Mouse (Mus musculus): ENCODE data around the gene Psmd14.

Gene Psmd14

GRCm38 (mm10) chr2:61811507-61812421 is 100.3 kb downstream of the Psmd14 start:
- peak in 1 of 2 experiments; percentile 52 for DNase-seq (ENCODE audit: low spot score in 2 of 2)

DNA sequence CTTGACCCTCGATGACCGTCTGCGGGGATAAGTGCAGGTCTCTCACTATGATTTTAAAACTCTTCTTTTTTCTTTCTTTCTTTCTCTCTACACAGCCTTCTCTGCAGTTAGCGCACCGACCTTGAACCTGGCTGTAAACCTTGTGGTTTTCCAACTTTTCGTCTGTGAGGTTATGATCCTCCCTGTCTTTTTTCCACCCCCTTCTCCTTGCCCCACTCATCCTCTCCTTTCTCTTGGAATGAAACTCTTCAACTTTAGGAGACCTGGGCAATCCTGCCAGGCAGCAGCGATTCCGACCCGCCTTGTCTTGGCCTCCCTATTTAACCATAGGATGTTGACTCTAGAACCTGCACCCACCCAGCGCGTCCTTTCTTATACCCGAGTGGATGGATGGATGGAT is 101.0 kb downstream of the Psmd14 start:
- DNase-seq (ENCODE audit: low spot score in 2 of 2) = no peak

DNA sequence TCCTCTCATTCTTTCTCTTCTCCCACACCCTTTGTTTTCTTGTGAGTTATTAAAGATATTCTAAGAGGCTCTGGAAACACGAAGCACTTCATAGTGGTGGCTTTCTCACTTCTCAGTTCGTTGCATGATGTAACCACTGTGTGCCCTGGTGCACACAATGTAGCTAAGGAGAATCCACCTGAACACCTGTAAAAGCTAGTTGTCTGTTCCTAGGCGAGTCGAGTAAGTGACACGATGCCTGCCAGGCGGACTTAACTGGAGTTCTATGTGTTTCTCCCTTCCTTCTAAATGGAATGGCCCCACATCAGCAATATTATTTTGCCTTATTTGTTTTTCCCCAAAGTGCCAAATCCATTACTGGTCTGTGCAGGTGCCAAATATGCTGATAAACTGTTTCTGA is 101.6 kb downstream of the Psmd14 start:
- DNase-seq (ENCODE audit: low spot score in 2 of 2) = no peak

GRCm38 (mm10) chr2:61813521-61813920 is 102.0 kb downstream of the Psmd14 start:
- no peak for DNase-seq (ENCODE audit: low spot score in 2 of 2)

GRCm38 (mm10) chr2:61814548-61815473 is 103.3 kb downstream of the Psmd14 start:
- peak in 1 of 2 experiments; percentile 41 for DNase-seq (ENCODE audit: low spot score in 2 of 2)

GRCm38 (mm10) chr2:61815583-61816313 is 104.3 kb downstream of the Psmd14 start:
- DNase-seq (ENCODE audit: low spot score in 2 of 2) = peak in 1 of 2 experiments; percentile 51

DNA sequence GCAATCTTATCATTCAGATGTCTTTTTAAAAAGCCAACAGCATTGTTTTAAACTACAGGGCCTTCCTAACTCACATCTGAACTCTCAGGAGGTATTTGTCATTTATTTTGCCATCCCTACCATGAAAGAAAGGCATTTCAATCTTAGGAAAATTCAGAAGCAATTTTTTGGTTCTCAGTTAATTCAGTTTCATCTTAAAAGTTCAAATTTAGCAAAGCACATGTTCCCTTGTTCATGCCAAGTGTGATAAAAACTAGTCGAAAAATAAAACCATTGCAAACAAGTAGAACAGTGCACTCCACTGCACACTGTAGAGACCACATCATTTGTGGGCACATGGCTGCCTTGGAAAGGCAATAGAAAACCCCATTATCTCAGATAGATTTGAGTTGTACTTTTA is 106.7 kb downstream of the Psmd14 start:
- DNase-seq (ENCODE audit: low spot score in 2 of 2) = no peak

DNA sequence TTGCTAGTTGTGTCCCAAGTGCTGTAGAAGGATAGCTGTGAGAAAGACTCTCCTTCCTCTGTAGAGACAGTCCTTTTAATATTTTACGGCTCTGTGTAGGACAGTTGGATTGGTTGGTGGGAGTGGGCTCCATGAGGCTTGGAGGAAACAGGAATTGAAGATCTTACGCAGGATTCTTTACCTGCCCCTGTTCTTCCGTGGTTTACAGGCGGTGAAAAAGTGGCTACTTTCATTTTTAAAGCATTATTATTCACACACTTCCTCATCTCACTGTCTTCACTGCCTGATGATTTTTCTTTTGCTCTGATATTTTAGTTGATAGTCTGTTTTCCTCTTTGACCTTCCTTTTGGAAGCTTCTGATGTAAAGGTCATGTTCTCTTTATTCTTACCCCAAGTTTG is 108.7 kb downstream of the Psmd14 start:
- DNase-seq (ENCODE audit: low spot score in 2 of 2) = no peak

DNA sequence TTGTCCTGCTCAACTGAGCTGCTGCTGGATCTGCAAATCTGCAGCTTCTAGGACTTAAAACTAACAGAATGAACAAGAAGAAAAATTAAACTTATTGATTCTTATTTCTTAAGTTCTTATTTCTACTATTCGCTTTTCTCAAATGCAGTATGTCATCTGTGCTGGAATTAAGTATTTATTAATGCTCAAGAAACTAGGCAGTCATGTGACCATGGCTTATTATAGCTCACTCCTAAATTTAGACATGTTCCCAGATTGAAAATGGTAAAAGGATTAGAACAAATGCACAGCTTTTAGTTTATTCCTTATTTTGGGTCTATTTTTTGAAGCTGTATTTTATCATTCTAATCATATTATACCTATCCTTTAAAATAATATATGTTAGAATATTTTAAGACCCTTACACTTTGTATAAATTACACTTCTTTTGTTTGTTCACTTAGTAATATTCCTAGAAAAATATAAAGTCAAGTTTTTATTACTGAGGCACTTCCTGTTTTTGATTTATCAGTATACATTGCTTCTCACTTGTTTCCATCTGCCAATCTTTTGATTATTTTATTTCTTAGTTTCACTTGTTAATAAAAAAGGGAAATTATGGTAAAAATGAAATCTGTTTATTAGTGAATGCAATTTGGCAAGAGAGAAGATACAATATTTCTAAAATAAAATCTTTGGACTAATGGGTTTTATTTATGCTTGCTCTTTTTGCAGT is 112.1 kb downstream of the Psmd14 start:
- DNase-seq (ENCODE audit: low spot score in 2 of 2) = no peak

DNA sequence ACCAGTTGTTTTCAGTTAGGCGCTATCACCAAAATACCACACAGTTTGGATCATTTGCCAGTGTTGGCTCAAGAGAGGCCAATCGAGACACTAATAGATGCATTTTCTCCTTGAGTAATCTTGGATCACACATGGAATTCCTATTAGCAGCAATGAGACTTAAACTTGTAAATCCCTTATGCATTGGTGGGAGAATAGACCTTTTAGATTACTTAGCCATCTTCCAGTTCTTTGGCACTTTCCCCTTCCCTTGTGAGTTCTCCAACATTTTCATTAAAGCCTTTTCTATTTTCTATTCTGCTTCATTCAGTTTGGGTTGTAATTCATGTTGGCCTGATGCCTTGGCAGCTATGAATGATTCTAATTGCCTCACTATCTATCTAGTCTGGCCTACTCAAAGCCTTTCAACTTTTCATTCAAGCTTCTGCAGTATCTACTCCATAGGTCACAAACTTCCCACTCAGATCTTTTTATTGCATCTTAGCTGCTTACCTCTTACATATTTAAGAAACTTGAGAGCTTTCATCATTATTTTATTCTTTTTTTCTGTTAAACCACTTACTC is 125.8 kb downstream of the Psmd14 start:
- DNase-seq (ENCODE audit: low spot score in 2 of 2) = no peak
